8 mouse cellular contexts compared by ENCODE assay signal in genomic region chr1:162076581-162077001, GRCm38 (mm10).
DNase-seq lines count a peak whose midpoint lies in the region; ATAC-seq and TF ChIP-seq lines count a peak whose summit lies in the region.

No protein-coding gene starts in this region.

- whole genome bisulfite sequencing in hindbrain, embryonic 13.5 days, result 76% methylated on average over 10 of the region's 10 CpGs
- 75% methylated on average over 10 of the region's 10 CpGs for WGBS in midbrain, embryonic 13.5 days
- 78% methylated on average over 10 of the region's 10 CpGs for WGBS in cerebellum, adult 2 months

- H3K27ac ChIP-seq in hindbrain, embryonic 13.5 days, result peak overlapping the region; percentile 15; the same call in 1 of the 2 replicates
- H3K27ac ChIP-seq in midbrain, embryonic 13.5 days, result no peak overlapping the region
- no peak overlapping the region for H3K27ac ChIP-seq in cerebellum, adult 2 months (ENCODE audit: insufficient read depth, low read length)

- H3K4me2 ChIP-seq in hindbrain, embryonic 13.5 days, result no peak overlapping the region
- peak overlapping the region; percentile 70 for H3K4me2 ChIP-seq in myocyte (ENCODE audit: low read depth)
- H3K4me2 ChIP-seq in midbrain, embryonic 13.5 days (replicated peaks), result no peak overlapping the region

- H3K36me3 ChIP-seq in hindbrain, embryonic 13.5 days, result no peaks in the 10 kb centered on the region
- H3K36me3 ChIP-seq in myocyte (ENCODE audit: control insufficient read depth, insufficient read depth), result no peaks in the 10 kb centered on the region
- H3K36me3 ChIP-seq in midbrain, embryonic 13.5 days, result no peaks in the 10 kb centered on the region

- peak; percentile 91 for DNase-seq in heart, adult 11 months
- no peak for DNase-seq in heart, postnatal 10 days
- peak; percentile 76 for DNase-seq in embryo, embryonic 10.5 days (ENCODE audit: low spot score)
- no peak for DNase-seq in spleen, adult 12 weeks (ENCODE audit: low spot score)
- no peak for DNase-seq in cerebellum, adult 2 months

- H3K4me1 ChIP-seq in hindbrain, embryonic 13.5 days (replicated peaks), result peaks cover 11% of the 10 kb centered on the region
- 0 out of 2 replicates have a peak, but pooled peaks cover 6% of the 10 kb centered on the region for H3K4me1 ChIP-seq in midbrain, embryonic 13.5 days (replicated peaks)
- no peaks in the 10 kb centered on the region for H3K4me1 ChIP-seq in cerebellum, adult 2 months (ENCODE audit: control insufficient read depth, insufficient read depth, low read length)

- no peak for ATAC-seq in hindbrain, embryonic 13.5 days (ENCODE audit: low FRiP score)
- no peak for ATAC-seq in midbrain, embryonic 13.5 days

- no peaks in the 10 kb centered on the region for H3K79me2 ChIP-seq in myocyte (ENCODE audit: control insufficient read depth, insufficient read depth)

- H3K4me3 ChIP-seq in hindbrain, embryonic 13.5 days, result no peak overlapping the region
- H3K4me3 ChIP-seq in myocyte, result peak overlapping the region; percentile 1
- no peak overlapping the region for H3K4me3 ChIP-seq in midbrain, embryonic 13.5 days (replicated peaks)
- H3K4me3 ChIP-seq in cerebellum, adult 2 months (replicated peaks; ENCODE audit: insufficient read depth, low read depth, low read length), result no peak overlapping the region

- H3ac ChIP-seq in myocyte (ENCODE audit: control insufficient read depth, insufficient read length), result no peak overlapping the region

- H3K9me3 ChIP-seq in hindbrain, embryonic 13.5 days, result no peaks in the 10 kb centered on the region
- H3K9me3 ChIP-seq in midbrain, embryonic 13.5 days, result no peaks in the 10 kb centered on the region

- intact Hi-C loops in heart, postnatal 10 days (cut with DNase I), result no loop called here

- TF ChIP-seq POLR2A in myocyte (IDR thresholded peaks at IDR 0.05; ENCODE audit: insufficient read length, low read depth), result no peak
- TF ChIP-seq POLR2A in cerebellum, adult 2 months (IDR thresholded peaks at IDR 0.05; ENCODE audit: borderline replicate concordance, insufficient read depth, low read length), result no peak

- no peak overlapping the region for H3K9ac ChIP-seq in hindbrain, embryonic 13.5 days
- no peak overlapping the region for H3K9ac ChIP-seq in midbrain, embryonic 13.5 days (replicated peaks)

- no peak for TF ChIP-seq CTCF in cerebellum, adult 2 months (IDR thresholded peaks at IDR 0.05; ENCODE audit: borderline replicate concordance, insufficient read depth, low read depth, low read length)

- H3K27me3 ChIP-seq in hindbrain, embryonic 13.5 days, result no peaks in the 10 kb centered on the region
- no peaks in the 10 kb centered on the region for H3K27me3 ChIP-seq in myocyte (ENCODE audit: control insufficient read depth, insufficient read depth, insufficient read length)
- H3K27me3 ChIP-seq in midbrain, embryonic 13.5 days, result no peaks in the 10 kb centered on the region
- H3K27me3 ChIP-seq in cerebellum, adult 2 months (ENCODE audit: control insufficient read depth, insufficient read depth, low read length), result no peaks in the 10 kb centered on the region

TF ChIP-seq in myocyte, 11 proteins besides CTCF, POLR2A, EP300 and RAD21:
- TF ChIP-seq REST (IDR thresholded peaks at IDR 0.05; ENCODE audit: insufficient read depth, insufficient read length), result no peak
- TF ChIP-seq TCF12 (IDR thresholded peaks at IDR 0.05; ENCODE audit: insufficient read depth, poor library complexity, severe bottlenecking), result no peak
- no peak for TF ChIP-seq MYOG (IDR thresholded peaks at IDR 0.05; ENCODE audit: control insufficient read depth in 1 of 3, insufficient read depth in 1 of 3, insufficient read length in 2 of 3, low read depth in 2 of 3)
- no peak for TF ChIP-seq USF1 (IDR thresholded peaks at IDR 0.05; ENCODE audit: low read depth)
- TF ChIP-seq MAX (IDR thresholded peaks at IDR 0.05; ENCODE audit: low read depth), result no peak
- no peak for TF ChIP-seq SRF (IDR thresholded peaks at IDR 0.05; ENCODE audit: control insufficient read depth, insufficient read length, low read depth)
- TF ChIP-seq TCF3 (IDR thresholded peaks at IDR 0.05; ENCODE audit: insufficient read length, low read depth), result no peak
- no peak for TF ChIP-seq POLR2AphosphoS2 (IDR thresholded peaks at IDR 0.05; ENCODE audit: insufficient read length, low read depth)
- no peak for TF ChIP-seq CEBPB (IDR thresholded peaks at IDR 0.05; ENCODE audit: insufficient read depth, poor library complexity, severe bottlenecking)
- no peak for TF ChIP-seq MYOD1 (IDR thresholded peaks at IDR 0.05; ENCODE audit: control insufficient read depth in 1 of 3, insufficient read length in 2 of 3, low read depth in 2 of 3)
- TF ChIP-seq E2F4 (IDR thresholded peaks at IDR 0.05; ENCODE audit: insufficient read depth), result no peak

Comparison
In these comparisons a context has a peak if more than half of its experiments do, and no peak if none do; other contexts are left out.
1. DNase-seq: peak in heart, adult 11 months (single experiment) and embryo, embryonic 10.5 days (single experiment); none in heart, postnatal 10 days (0 of 2), spleen, adult 12 weeks (single experiment) and cerebellum, adult 2 months (0 of 2).